Mouse (Mus musculus) kidney, postnatal 4 days (tissue): Measurements from ENCODE around the gene Glyatl3.

Experiments
- DNase-seq, 2 experiments: peaks; one replicate each; pipeline ENCODE4 v3.0.0; 2021; ENCODE audit warnings: mixed read lengths in 2 of 2

The Glyatl3 gene

DNA sequence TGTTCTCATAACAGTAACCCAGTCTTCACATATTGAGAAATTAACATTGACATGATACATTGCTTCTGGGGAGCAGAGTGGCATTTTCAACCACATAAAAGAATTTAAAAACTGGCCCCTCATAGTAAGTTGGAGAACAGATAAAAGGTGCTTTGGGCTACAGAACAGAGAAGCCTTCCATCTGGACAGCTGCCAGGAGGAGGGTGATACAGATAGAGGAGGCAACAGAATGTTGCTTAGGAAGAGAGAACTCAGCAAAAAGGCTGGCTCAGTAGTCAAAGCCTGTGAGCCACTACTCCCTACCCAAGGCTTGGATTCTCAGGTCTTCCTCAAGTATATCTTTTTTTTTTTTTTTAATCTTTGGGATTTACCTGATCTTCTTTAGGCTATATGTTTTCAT lies 59.1 kb downstream of the Glyatl3 start:
- DNase-seq, result no peak
